Mouse (Mus musculus) brain, adult 2 months (tissue): ENCODE results near the gene Sel1l3.

Source experiments
- DNase-seq: peaks from one replicate; pipeline ENCODE4 v3.0.0; 2011; ENCODE audit warnings: low read depth, low spot score

Sel1l3 gene

DNA sequence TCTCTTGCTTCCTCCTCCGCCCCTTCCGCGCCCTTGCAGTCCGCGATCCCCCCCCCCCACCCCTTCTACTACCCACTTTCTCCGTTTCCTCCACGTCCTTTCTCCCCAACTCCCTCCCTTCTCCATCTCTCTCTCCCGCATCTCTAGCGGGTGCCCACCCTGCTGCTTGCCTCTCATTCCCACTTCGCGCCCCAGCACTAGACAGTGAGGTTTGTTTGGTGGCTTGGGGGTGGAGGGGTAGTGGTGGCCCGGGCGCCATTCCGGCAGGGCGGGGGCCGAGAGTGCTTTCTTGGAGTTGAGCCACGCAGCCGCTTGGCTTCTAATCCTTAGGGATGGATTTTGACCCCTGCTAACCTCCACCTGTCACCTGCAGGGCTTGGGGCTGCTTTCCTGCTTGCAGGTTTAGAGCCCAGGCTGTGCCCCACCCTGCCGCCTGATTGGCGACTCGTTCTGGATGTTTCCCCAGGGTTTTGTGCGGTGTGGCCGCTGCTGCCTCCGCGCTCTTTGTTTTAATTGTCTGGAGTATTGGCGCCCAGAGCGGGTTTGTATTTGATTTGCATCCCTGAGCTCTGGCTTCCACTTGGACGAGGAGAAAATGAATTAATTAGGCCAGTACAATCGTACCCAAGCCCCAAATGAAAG, at the start of gene Sel1l3:
TSS of gene Sel1l3 (minus strand) at position 217 of the 642 bp plus-strand sequence.
- DNase-seq: peak; percentile 74

- no peak for DNase-seq
Measured at GRCm38 (mm10) chr5:53261999-53262398, 48.3 kb upstream of the Sel1l3 start.

DNA sequence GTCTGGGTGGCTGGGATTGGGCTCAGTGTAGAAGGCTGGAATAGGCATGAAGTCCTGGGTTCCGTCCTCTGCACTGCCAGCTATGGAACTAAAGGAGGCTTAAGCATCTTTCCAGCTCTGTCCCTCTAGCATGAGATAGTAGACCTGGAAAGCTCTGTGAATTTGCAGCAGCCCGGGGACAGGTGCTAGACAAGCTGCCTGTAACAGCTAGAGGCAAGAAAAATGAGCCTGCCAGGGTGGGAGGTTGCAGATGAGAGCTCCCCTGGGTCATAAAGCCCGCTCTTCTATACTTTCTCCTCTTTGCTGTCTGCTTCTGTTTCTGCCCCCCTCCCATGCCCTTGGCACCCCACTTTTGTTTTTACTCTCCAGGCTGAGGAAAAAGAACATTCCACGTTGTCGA, 46.2 kb upstream of the Sel1l3 start:
- DNase-seq: peak; percentile 79

- peak; percentile 76 for DNase-seq
Measured at GRCm38 (mm10) chr5:53258038-53258786, 44.5 kb upstream of the Sel1l3 start.

- no peak for DNase-seq
Measured at GRCm38 (mm10) chr5:53254821-53255220, 41.1 kb upstream of the Sel1l3 start.

- DNase-seq: no peak
Measured at GRCm38 (mm10) chr5:53254154-53254553, 40.4 kb upstream of the Sel1l3 start.

DNA sequence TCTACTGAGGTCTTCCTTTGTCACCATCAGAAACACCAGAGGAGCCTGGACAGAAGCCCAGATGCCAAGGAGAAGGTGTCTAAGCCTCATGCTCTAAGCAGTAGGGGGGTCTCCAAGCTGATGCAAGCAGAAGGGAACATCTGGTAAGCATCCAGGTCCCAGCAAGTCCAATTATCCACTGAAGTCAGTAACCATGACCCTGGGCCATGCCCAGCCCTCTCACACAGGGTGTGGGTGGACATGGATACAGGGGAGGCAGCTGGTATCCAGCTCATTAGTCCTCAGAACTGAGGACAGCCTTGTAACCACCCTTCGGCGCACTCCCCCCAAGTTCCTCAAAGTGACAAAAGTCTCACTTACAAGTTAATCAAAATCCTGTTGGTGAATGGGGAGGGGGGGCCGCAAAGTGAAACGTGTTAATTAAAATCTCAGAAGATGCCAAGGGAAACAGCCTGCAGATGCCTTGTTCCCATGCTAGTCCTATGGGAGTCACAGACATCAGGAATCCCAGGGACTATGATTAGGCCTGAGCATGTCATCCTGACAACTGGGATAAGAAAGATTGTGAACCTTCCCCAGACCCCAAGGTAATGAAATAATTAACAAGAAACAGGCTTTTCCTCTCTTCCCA, 35.8 kb upstream of the Sel1l3 start:
- no peak for DNase-seq

GRCm38 (mm10) chr5:53248499-53248898, 34.8 kb upstream of the Sel1l3 start:
- peak; percentile 40 for DNase-seq

DNA sequence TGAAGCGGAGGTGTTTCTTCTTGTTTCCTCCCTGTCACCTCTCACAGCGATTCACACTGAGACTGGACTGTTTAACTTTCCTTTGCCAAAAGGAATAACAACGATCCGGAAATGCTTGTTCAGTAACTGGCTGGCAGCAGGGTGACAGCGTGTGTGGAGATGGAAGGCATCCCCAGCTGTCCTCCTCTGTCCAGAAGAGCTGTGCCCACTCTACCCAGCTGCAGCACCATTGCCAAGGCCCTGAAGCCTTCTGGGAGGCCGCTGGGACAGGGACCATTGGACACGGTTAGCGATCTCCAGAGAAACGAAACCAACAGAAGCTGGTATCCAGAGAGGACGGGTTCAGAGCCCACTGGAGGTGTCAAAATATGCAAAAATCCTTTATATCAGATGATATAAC, 30.2 kb upstream of the Sel1l3 start:
- DNase-seq: no peak

DNA sequence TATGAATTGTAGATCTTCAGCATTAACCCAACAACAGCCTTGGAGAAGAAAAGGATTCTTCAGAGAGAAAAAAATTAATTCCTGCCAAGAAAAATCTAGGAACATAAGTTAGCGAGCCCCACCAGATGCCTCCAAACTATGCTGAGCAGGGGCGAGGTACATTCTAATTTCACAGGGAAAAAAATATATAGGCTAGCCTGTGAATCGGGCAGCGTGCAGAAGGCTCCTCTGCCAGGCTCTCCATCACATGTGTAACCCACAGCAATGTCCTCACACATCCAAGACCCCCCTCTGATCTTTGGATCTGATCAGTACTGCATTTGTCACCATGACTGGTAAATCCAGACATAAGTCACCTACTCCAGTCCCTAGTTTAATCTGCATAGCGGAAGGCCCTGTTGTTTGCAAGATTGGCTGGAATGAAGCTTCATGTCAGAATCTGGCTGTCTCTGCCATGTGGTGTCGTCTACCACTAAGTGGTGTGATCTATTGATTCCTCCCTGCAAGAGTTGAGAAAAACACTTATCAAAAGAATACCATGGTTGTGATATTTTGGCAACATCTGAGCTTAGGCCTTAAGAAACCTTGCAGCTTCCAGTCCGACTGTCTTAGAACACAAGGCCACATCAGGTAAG, 29.3 kb upstream of the Sel1l3 start:
- DNase-seq: peak; percentile 65

DNA sequence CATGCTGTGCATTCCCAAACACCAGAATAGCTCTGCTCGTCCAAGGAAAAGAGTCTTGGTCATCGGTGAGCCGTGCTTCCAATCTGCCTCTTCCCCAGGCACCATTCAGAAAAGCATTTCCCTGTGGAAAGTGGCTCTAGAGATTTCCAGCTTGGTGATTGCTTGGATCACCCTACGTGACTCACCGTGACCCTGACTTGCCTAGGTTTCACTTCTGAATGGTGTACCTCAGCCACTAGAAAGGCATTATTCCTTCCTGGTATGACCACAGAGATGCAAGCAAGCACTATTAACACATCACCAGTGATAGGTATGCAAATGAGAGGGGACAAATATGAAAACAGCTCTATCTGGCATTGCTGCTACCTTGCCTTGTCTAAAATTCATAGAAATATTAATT, 28.2 kb upstream of the Sel1l3 start:
- DNase-seq: no peak

GRCm38 (mm10) chr5:53241109-53241508, 27.4 kb upstream of the Sel1l3 start:
- no peak for DNase-seq

- no peak for DNase-seq
Measured at GRCm38 (mm10) chr5:53239831-53240440, 26.2 kb upstream of the Sel1l3 start.

- no peak for DNase-seq
Measured at GRCm38 (mm10) chr5:53239189-53239588, 25.5 kb upstream of the Sel1l3 start.

DNA sequence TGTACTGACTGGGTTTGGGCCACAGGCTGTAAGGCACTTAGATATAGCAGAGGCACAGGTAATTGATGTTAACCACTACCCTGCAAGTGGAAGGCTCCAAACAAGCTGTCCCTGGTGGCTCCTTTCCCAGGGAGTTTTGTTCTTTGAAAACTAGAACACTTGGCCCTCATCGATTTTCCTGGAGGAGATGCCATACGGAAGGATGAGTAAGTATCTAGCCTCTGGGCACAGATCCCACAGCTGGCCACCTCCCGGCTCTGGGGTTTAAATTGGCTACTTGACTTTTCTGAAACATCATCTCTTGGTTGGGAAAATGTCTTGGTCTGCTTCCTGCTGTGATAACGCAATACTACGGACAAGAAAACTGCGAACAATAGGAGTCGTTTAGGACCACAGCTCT, 25.0 kb upstream of the Sel1l3 start:
- peak; percentile 70 for DNase-seq

GRCm38 (mm10) chr5:53236749-53237148, 23.0 kb upstream of the Sel1l3 start:
- no peak for DNase-seq

DNA sequence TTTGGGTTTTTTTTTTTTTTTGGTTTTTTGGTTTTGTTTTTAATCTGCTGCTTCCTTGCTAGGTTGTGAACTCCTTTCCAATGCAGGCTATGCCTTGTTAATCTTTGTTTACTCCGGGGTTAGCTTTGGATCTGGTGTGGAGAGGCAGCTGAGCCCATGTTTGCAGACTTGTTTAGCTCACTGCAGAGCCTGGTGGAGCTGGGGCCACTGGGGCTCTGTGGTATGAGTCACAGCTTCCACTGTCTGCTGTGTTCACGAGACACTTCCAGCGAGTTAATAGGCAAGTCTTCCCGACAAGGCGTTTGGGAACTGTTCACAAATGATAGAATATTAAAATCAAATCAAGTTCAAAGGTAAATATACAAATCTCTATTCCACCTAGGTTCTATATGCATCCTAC, 22.4 kb upstream of the Sel1l3 start:
- DNase-seq: peak; percentile 84

GRCm38 (mm10) chr5:53235551-53235950, 21.8 kb upstream of the Sel1l3 start:
- DNase-seq: no peak

DNA sequence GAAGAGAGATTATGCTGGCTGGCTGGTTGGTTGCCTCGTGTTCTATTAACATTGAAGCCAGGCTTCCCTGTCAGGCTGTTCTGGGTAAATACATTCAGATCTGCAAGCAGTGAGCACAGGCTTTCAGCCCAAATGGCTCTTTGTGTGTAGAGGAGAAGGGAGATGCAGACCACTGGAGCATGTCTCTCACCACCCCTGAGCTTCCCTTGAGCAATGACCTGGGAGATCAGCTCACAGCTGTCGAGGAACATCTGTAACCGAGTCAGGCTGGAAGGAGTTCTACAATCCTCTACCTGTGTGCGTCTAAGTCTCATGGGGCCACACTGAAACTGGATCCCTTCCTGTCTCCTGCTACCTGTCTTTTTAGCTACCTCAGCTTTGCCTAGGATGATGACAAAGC, 16.8 kb upstream of the Sel1l3 start:
- no peak for DNase-seq

DNA sequence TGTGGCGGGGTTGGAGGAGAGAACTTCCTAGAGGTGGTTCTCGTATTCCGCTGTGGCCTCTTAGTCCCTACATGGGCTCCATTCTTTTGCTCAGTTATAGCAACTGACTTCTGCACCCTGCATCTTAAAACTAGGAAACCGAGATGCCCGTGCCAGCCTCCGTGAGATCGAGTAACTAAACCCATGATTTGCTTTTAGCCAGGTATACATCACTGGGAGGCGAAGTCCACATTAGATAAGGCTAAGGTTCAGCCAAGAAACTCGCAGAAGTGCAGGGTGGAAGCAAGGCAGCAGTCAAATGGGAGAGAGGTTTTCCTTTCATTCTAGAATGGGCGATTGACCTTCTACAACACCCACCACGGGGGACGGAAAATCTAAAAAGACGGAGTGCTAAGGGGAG, 11.7 kb upstream of the Sel1l3 start:
- no peak for DNase-seq

GRCm38 (mm10) chr5:53214801-53215200, 1.1 kb upstream of the Sel1l3 start:
- peak; percentile 47 for DNase-seq

- no peak for DNase-seq
Measured at GRCm38 (mm10) chr5:53214362-53214761, 635 bp upstream of the Sel1l3 start.
